Mouse (Mus musculus): ENCODE measurements at regions not wholly inside any gene's neighbourhood (a gene's known extent, or its start where the extent isn't known, plus 50 kb on each side); places are given as distances from the start of the nearest gene placed in this dataset.

- H3K4me2 ChIP-seq, result no peak overlapping the region
- no peak overlapping the region for H3K9ac ChIP-seq (ENCODE audit: low read length)
- DNase-seq (ENCODE audit: low spot score, missing footprints), result no peak
- ATAC-seq (ENCODE audit: low FRiP score), result 0 out of 2 replicates have a peak, but pooled peaks have one; percentile 35
- no peak overlapping the region for H3K4me3 ChIP-seq (ENCODE audit: low read depth, low read length)
- H3K27me3 ChIP-seq (ENCODE audit: control insufficient read depth, insufficient read depth, low read length), result no peaks in the 10 kb centered on the region
- H3K36me3 ChIP-seq (ENCODE audit: control insufficient read depth, insufficient read depth, low read length), result no peaks in the 10 kb centered on the region
- no peaks in the 10 kb centered on the region for H3K9me3 ChIP-seq (ENCODE audit: control insufficient read depth, low read length)
- no peak overlapping the region for H3K27ac ChIP-seq (ENCODE audit: low read depth, low read length)
- no peaks in the 10 kb centered on the region for H3K4me1 ChIP-seq (ENCODE audit: control insufficient read depth, insufficient read depth, low read length)
Measured at GRCm38 (mm10) chr3:106879994-106880393, 53.9 kb upstream of the Olfr266 start.

GRCm38 (mm10) chr3:106903198-106903597 is 77.1 kb upstream of the Olfr266 start:
- no peak overlapping the region for H3K9ac ChIP-seq (ENCODE audit: low read length)
- H3K4me2 ChIP-seq, result no peak overlapping the region
- no peaks in the 10 kb centered on the region for H3K4me1 ChIP-seq (ENCODE audit: control insufficient read depth, insufficient read depth, low read length)
- H3K27ac ChIP-seq (ENCODE audit: low read depth, low read length), result no peak overlapping the region
- DNase-seq (ENCODE audit: low spot score, missing footprints) (peak; percentile 83), ATAC-seq (ENCODE audit: low FRiP score) (no peak)
- no peaks in the 10 kb centered on the region for H3K27me3 ChIP-seq (ENCODE audit: control insufficient read depth, insufficient read depth, low read length)
- no peaks in the 10 kb centered on the region for H3K36me3 ChIP-seq (ENCODE audit: control insufficient read depth, insufficient read depth, low read length)
- no peaks in the 10 kb centered on the region for H3K9me3 ChIP-seq (ENCODE audit: control insufficient read depth, low read length)
- WGBS, result 49% methylated on average over 2 of the region's 2 CpGs
- H3K4me3 ChIP-seq (ENCODE audit: low read depth, low read length), result no peak overlapping the region

GRCm38 (mm10) chr3:106906668-106907067 is 80.6 kb upstream of the Olfr266 start:
- no peak overlapping the region for H3K4me2 ChIP-seq
- H3K4me3 ChIP-seq (ENCODE audit: low read depth, low read length), result no peak overlapping the region
- DNase-seq (ENCODE audit: low spot score, missing footprints), result no peak
- H3K27ac ChIP-seq (ENCODE audit: low read depth, low read length), result no peak overlapping the region
- H3K27me3 ChIP-seq (ENCODE audit: control insufficient read depth, insufficient read depth, low read length), result no peaks in the 10 kb centered on the region
- no peaks in the 10 kb centered on the region for H3K4me1 ChIP-seq (ENCODE audit: control insufficient read depth, insufficient read depth, low read length)
- H3K36me3 ChIP-seq (ENCODE audit: control insufficient read depth, insufficient read depth, low read length), result no peaks in the 10 kb centered on the region
- no peaks in the 10 kb centered on the region for H3K9me3 ChIP-seq (ENCODE audit: control insufficient read depth, low read length)
- H3K9ac ChIP-seq (ENCODE audit: low read length), result no peak overlapping the region
- 83% methylated on average over 3 of the region's 3 CpGs for WGBS
- ATAC-seq (ENCODE audit: low FRiP score), result no peak

DNA sequence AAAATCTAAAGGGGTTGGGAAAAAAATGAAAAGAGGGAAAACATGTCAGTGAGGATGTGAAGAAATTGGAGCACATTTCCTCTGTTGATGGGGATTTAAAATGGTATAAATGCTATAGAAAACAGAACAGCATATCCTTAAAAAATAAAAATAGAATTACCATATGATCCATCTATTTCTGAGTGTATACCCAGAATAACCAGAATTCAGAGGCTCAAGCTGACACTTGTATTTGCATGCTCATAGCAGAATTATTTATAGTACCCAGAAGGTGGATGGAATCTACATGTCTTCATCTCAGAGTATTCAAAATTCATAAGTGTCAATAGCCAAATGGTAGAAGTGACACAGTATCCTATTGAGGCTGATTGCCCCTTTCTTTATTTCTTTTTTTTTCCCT is 99.9 kb upstream of the Kcna3 start:
- DNase-seq (ENCODE audit: low spot score, missing footprints), result no peak
- H3K27me3 ChIP-seq (ENCODE audit: control insufficient read depth, insufficient read depth, low read length), result no peaks in the 10 kb centered on the region
- H3K27ac ChIP-seq (ENCODE audit: low read depth, low read length), result no peak overlapping the region
- no peaks in the 10 kb centered on the region for H3K4me1 ChIP-seq (ENCODE audit: control insufficient read depth, insufficient read depth, low read length)
- H3K9ac ChIP-seq (ENCODE audit: low read length), result no peak overlapping the region
- no peak overlapping the region for H3K4me3 ChIP-seq (ENCODE audit: low read depth, low read length)
- no peak for ATAC-seq (ENCODE audit: low FRiP score)
- H3K4me2 ChIP-seq, result no peak overlapping the region
- H3K9me3 ChIP-seq (ENCODE audit: control insufficient read depth, low read length), result peaks cover 5% of the 10 kb centered on the region
- H3K36me3 ChIP-seq (ENCODE audit: control insufficient read depth, insufficient read depth, low read length), result no peaks in the 10 kb centered on the region

DNA sequence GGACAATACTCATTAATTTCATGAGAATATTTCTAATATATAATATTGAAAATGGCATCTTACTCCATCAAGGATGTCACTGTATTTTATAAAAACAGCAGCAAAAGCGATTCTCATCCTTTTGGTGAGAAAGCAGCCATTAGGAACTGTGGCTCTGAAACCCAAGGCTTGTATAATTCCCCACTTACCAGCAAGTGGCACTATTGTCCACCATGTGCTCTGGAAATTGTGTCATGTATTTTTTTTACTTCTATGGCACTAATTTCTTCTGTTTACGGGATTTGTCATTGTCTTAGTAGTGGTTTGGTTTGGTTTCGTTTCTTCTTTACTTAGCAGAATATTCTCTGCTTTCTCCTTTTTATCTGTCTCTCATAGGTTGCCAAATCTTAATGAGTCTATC is 95.9 kb upstream of the Kcna3 start:
- ATAC-seq (ENCODE audit: low FRiP score) (no peak), DNase-seq (ENCODE audit: low spot score, missing footprints) (no peak)
- Histone ChIP-seq H3K9me3 (ENCODE audit: control insufficient read depth, low read length) (no peaks in the 10 kb centered on the region; the same call in 1 of the 2 replicates), H3K9ac (ENCODE audit: low read length) (no peak overlapping the region), H3K4me3 (ENCODE audit: low read depth, low read length) (no peak overlapping the region), H3K27me3 (ENCODE audit: control insufficient read depth, insufficient read depth, low read length) (no peaks in the 10 kb centered on the region), H3K4me1 (ENCODE audit: control insufficient read depth, insufficient read depth, low read length) (no peaks in the 10 kb centered on the region), H3K36me3 (ENCODE audit: control insufficient read depth, insufficient read depth, low read length) (no peaks in the 10 kb centered on the region), H3K4me2 (no peak overlapping the region), H3K27ac (ENCODE audit: low read depth, low read length) (no peak overlapping the region)
- 65% methylated on average over 3 of the region's 3 CpGs for WGBS

DNA sequence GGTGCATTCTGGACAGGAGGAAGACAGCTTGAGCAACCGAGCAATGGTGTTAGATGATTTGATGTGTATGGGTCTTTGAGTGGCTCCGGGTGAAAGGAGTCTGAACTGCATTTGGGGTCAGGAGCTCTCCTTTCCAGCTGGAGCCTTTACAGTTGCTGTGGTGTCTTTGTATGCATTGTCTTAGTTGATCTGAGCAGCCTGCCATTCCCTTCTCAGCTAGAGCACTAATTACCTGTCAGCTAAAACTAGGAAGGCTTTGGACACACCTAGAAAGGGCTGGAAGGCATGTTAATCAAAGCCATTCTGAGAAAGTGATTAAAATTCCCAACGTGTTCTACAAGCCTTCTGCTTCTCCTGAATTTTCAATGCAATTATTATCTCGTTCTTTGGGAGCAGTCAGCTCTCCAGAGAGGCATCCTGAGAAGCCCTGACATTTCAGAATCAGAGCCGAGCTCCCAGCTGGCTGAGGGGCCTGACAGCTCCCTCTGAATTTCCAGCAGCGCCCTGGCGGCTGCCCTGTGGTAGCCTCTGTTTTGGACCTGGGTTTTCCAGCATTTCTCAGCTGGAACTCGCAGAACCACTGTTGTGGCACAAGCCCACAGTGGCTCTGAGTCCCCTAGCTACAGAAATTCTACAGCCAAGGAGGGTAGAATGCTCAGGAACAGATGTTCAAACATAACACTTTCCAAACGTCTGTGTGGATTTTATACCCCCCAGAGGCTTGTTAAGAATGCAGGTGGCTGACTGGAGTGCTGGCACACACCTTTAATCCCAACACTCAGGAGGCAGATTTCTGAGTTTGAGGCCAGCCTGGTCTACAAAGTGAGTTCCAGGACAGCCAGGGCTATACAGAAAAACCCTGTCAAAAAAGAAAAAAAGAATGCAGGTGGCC is 80.2 kb upstream of the Kcna3 start:
- peak; percentile 62; the same call in 1 of the 2 replicates for ATAC-seq (ENCODE audit: low FRiP score)
- Histone ChIP-seq H3K9ac (ENCODE audit: low read length) (no peak overlapping the region), H3K4me1 (ENCODE audit: control insufficient read depth, insufficient read depth, low read length) (peaks cover 9% of the 10 kb centered on the region), H3K4me2 (no peak overlapping the region), H3K27me3 (ENCODE audit: control insufficient read depth, insufficient read depth, low read length) (no peaks in the 10 kb centered on the region), H3K27ac (ENCODE audit: low read depth, low read length) (peak overlapping the region; percentile 6; the same call in 1 of the 2 replicates), H3K4me3 (ENCODE audit: low read depth, low read length) (no peak overlapping the region), H3K9me3 (ENCODE audit: control insufficient read depth, low read length) (no peaks in the 10 kb centered on the region), H3K36me3 (ENCODE audit: control insufficient read depth, insufficient read depth, low read length) (no peaks in the 10 kb centered on the region)
- no peak for DNase-seq (ENCODE audit: low spot score, missing footprints)
- WGBS, result 21% methylated on average over 9 of the region's 9 CpGs

DNA sequence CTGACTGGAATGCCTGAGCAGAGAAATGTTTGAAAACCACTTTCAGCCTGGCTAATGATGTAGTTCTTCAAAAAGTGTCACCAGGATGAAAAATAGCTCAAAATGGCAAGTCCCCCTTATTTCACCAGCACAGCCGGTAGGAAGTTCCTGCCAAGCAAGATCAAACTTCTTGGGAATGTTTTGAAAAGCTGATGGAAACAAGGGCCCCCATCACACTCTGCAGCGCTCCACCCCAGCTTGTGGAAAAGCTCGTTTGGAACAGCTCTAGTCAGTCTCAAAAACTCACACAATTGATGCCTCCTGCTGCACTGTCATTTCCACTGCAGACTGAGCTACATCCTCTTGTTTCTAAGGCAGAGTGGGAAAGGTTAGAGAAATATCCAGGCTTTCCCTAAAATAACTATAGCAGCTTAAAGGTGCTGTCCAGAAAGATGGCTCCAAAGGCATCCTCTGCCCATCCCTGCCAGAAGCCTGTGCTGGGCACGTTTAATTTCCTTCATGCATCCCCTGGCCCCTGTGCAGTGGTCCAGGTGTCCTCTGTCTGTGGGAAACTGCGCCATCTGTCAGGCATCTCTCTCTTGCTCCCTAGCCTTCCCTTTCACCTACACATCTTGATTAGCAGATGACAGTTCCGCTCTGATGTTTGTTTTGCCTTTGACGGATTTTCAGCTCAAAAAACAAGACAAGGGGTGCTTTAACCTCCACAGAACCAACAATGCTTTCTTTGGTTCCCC is 78.6 kb upstream of the Kcna3 start:
- DNase-seq (ENCODE audit: low spot score, missing footprints), result no peak
- H3K4me2 ChIP-seq, result no peak overlapping the region
- no peak for ATAC-seq (ENCODE audit: low FRiP score)
- no peaks in the 10 kb centered on the region for H3K36me3 ChIP-seq (ENCODE audit: control insufficient read depth, insufficient read depth, low read length)
- no peak overlapping the region for H3K27ac ChIP-seq (ENCODE audit: low read depth, low read length)
- peaks cover 9% of the 10 kb centered on the region for H3K4me1 ChIP-seq (ENCODE audit: control insufficient read depth, insufficient read depth, low read length)
- H3K9me3 ChIP-seq (ENCODE audit: control insufficient read depth, low read length), result no peaks in the 10 kb centered on the region
- H3K9ac ChIP-seq (ENCODE audit: low read length), result no peak overlapping the region
- H3K27me3 ChIP-seq (ENCODE audit: control insufficient read depth, insufficient read depth, low read length), result no peaks in the 10 kb centered on the region
- H3K4me3 ChIP-seq (ENCODE audit: low read depth, low read length), result no peak overlapping the region
- 48% methylated on average over 7 of the region's 7 CpGs for WGBS

DNA sequence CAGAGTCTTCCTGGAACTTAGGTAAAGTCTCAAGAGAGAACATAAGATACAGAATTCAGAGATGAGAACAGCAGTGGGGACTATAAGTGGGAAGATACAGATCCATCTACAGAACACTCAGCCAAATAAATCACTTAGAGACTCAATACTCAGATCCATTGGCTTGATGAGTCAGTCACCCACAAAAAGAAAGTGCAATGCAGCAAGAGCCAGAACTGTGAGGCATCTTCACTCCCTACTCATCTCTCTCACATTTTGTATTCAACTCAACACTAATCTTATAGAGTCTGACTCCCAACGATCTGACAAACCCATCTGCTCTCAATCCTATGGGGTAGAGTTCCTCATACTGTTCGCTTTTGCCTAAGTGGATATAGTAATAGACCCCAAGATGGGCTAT is 77.8 kb upstream of the Kcna3 start:
- H3K4me3 ChIP-seq (ENCODE audit: low read depth, low read length), result no peak overlapping the region
- 84% methylated on average over 2 of the region's 2 CpGs for WGBS

GRCm38 (mm10) chr3:106960596-106960995 is 75.4 kb upstream of the Kcna3 start:
- Histone ChIP-seq H3K9me3 (ENCODE audit: control insufficient read depth, low read length) (no peaks in the 10 kb centered on the region), H3K27ac (ENCODE audit: low read depth, low read length) (no peak overlapping the region), H3K27me3 (ENCODE audit: control insufficient read depth, insufficient read depth, low read length) (no peaks in the 10 kb centered on the region), H3K4me3 (ENCODE audit: low read depth, low read length) (no peak overlapping the region), H3K36me3 (ENCODE audit: control insufficient read depth, insufficient read depth, low read length) (no peaks in the 10 kb centered on the region), H3K4me1 (ENCODE audit: control insufficient read depth, insufficient read depth, low read length) (peaks cover 5% of the 10 kb centered on the region), H3K9ac (ENCODE audit: low read length) (no peak overlapping the region), H3K4me2 (no peak overlapping the region)
- ATAC-seq (ENCODE audit: low FRiP score), result no peak
- 71% methylated on average over 1 of the region's 1 CpGs for WGBS
- DNase-seq (ENCODE audit: low spot score, missing footprints), result no peak

More for the DNA sequence above, 77.8 kb upstream of the Kcna3 start:
- no peak for DNase-seq (ENCODE audit: low spot score, missing footprints)
- Histone ChIP-seq H3K4me2 (no peak overlapping the region), H3K4me1 (ENCODE audit: control insufficient read depth, insufficient read depth, low read length) (peaks cover 9% of the 10 kb centered on the region), H3K36me3 (ENCODE audit: control insufficient read depth, insufficient read depth, low read length) (no peaks in the 10 kb centered on the region), H3K27me3 (ENCODE audit: control insufficient read depth, insufficient read depth, low read length) (no peaks in the 10 kb centered on the region), H3K27ac (ENCODE audit: low read depth, low read length) (no peak overlapping the region), H3K9ac (ENCODE audit: low read length) (no peak overlapping the region), H3K9me3 (ENCODE audit: control insufficient read depth, low read length) (no peaks in the 10 kb centered on the region)
- no peak for ATAC-seq (ENCODE audit: low FRiP score)

All from midbrain, embryonic 11.5 days (tissue).